Mouse (Mus musculus) mesoderm, embryonic 11.5 days (tissue): ENCODE measurements at regions not wholly inside any gene's neighbourhood (a gene's known extent, or its start where the extent isn't known, plus 50 kb on each side); places are given as distances from the start of the nearest gene placed in this dataset.
A peak's percentile ranks its signal among the peaks of the same experiment; 100 is the strongest.

ENCODE experiments used
- DNase-seq: peaks from one replicate; pipeline ENCODE4 v3.0.0-alpha.2; 2012; ENCODE audit warnings: low read depth, low spot score

DNA sequence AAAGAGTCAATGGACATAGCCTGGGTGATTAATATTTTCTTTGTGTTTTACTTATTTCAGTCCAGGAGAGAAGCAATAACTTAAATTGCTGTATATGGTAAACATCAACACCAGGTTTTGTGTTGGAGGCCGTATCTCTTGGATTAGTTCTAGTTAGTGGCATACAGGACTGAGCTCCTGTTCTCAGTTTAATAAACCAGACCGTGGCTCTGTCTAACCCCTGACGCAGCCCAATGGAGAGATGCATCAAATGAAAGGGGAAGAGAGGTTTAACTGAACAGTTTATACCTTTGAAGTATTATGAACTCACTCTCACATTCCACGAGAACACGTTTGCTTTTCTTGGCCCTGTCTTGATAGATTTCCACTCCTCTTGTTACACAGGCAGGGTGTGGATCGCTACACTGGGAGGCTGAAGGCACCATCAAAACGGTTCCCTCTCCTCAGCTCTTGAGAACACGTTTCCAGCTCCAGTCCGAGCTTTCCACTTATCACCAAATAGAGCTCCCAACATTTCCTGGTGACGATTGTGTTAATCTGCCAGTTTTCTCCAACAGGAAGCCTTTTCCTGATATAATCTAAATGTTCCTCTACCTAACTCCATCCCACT lies 54.0 kb upstream of the Cerkl start:
- no peak for DNase-seq

DNA sequence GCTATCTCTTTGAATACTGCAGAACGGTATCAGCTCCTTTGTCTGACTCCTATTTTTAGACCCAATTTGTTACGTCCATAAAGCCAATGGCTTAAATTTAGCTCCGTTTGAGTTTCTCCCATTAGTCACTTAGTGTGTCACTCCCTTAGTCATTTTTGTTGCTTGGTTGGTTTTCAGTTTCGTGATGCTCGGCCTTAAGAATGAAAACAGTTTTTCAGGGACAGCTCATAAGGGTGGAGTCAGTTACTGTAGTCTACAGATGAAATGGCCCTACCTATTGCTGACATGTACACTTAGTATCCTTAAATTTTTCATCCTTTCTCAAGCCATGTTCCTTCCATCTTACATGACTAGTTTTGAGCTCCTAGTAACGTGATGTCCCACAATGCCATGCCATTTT lies 54.5 kb upstream of the Cerkl start:
- no peak for DNase-seq

DNA sequence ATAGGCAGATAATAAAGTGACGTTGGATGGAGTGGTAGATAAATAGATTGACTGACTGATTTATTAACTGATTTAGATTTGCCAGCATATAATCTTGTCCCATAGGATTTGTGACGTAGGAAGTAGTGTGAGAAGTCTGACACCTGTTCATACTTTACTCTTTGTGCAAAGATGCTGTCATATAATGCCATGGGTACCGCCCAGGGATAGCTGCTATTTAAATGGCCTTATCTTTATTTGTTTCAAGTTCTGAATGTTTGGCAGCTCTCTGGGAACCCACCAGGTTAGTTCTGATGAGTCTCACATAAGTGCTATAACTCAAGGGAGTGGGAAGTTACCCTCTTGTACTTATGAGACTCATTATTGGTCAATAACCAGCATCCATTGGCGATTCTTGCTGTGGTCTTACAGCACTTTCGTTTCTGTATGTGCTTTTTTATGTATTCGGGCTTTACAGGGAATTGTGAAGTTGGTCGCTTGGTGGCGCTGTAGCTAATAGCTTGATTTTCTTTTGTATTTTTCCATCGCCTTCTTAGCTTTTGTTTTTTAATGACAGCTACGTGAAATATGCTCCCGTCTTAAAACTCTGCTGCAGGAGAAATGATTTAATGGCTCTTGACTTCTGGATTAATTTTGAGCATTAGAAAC lies 55.2 kb upstream of the Cerkl start:
- peak; percentile 73 for DNase-seq

DNA sequence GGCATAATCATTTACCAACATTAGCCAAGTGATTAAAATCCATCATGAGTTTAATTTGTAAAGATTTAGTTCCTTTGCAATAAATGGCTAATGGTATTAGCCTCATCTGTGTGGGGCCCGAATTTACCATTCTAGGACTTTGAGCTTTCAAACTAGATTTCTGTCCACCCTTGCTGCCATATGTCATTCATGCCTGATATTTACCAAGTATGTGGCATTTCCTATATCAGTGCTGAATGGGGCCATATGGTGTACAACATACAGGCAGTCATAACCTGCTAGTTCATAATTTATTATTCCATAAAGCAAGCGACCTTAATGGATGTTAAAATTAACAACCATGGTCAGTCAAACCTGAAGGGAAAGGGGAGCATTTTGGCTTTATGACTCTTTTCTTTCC lies 55.8 kb upstream of the Cerkl start:
- no peak for DNase-seq

DNA sequence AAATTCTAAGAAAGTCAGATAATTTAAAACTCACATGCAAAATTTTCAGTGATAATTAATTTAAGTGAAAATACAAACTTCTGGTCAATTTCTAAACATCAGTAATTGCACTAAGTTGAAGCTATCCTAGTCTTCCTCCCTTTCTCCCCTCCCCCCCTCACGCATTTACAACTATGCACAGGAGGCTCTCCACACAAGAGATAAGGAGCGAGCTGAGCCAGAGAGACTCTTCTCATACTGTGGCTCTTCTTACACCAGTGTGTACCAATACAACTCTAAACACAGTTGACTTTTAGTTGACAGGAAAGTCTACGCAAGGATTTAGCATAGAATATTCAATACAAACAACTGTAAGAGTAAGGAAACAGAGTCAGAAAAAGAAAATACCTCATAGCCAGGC lies 57.1 kb upstream of the Cerkl start:
- DNase-seq = no peak

DNA sequence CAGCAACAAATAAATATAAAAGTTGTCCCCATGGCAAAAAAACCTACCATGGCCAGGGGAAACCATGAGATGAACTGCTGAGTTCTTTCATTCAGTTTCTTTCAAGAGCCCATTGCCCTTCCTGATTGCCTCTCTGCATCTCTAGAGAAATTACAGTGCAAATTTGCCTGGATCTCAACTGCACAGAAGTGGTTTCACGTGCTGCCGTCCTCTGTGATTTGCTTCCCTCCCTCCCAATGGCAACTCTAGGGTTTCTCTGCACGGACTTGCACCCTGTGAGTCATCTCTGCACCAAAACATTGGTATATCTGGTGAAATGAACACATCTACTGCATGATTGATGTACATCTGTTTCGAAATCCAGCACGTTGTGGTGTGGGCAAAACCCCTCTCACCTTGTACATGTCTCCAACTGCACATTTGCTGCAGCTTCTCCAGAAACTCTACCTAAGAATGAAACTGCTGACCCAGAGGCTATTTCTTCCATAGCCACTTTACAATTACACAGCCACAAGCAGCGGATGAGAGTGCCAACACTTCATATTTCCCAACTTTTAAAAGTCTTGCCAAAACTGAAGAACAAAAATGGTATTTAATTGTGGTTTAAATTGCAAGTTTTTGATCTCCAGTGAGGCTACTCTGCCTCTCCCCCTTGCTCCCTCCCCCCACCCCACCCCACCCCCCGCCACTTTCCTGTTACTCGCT lies 61.6 kb upstream of the Cerkl start:
- DNase-seq = no peak

DNA sequence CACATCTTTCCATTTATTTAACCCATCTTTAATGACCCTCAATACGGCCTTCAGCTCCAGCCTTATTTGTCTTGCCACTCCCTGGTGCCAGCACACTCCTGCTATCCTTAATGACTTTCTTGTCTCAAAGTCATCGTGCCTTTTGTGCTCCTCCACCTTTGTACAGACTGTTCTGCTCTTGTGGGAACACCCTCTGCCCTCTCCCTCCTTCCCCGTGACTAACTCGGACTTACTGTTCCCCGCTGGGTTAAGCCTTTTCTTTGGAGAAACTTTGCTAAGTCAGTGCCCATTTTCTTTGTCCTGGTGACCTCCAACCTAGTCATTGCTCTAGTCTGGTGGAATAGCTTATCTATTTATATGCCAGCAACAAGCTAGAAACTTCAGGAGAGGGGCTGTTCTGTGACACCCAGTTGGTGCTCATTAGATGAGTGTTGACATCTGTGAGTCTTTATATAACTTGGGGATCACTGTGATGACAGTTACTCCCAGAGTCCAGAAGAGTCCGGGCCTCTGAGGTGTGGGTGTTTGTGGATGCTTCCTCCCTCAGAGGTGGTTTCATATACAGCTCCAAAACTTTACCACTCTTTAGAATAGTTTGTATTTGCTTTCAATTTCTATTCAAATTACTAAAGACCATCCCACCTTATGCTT lies 63.3 kb upstream of the Cerkl start:
- DNase-seq = no peak

DNA sequence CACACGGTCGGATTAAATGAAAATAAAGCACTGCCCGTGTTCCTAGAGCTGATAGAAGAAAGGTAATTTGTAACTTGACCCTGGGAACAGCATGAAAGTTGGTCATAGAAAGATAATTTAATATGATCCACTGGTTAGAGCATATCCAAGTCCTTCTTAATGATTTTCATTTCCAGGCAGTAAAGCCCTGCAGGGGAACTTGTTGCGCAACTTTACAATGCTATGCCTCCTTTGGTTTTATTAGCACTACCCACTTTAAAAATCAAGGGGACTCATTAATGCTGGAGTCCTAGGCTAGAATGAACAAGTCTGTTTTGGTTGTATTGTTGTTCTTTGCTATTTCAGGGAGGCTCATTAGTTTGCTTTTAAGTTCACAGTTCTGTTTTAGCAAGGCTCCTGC lies 66.9 kb upstream of the Cerkl start:
- DNase-seq = no peak

DNA sequence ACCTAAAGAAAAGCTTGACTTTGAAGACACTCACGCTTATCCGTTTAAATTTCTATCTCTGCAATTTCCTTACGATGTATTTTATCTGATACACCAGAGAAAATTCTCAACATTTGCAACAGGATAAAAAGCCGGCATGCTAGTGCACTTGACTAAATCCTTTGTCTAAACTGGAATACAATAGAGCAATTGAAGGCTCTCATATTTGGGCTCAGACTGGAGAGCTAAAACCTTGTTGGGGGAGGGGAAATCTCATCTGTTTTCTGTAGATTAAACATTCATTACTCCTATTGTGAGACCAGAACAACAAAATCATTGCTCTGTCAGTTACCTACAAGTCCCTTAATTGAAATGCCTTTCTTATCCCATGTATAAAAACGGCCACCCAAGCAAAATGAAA lies 70.9 kb upstream of the Cerkl start:
- no peak for DNase-seq

DNA sequence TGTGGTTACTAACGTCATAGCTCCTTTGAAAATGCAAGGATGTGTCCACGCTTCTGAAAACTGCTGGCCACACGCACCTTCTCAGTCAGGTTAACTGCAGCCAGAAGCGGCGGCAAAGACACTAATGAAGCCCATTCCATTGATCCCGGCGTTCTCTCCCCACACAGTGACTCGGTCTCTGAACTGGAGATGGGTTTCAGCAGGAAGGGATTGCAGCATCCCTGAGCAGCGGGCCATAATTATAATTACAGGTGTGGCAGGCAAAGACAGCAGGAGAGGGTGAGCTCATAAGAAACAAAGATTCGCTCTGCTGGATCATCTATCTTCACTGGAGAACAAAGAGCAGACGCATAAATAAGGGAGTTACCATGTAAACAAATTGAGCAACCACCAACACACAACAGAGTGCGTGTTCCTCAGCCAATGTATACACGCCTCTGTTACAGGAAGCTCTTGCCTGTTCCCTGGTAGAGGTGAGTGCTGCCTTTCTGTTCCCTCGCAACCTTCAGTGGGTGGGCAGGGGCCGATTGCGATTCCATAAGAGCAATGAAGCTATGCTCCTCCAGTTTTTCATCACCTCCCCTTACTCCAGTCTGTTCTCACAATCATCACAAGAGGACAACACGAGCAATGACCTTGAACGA lies 71.9 kb upstream of the Cerkl start:
- DNase-seq = no peak

DNA sequence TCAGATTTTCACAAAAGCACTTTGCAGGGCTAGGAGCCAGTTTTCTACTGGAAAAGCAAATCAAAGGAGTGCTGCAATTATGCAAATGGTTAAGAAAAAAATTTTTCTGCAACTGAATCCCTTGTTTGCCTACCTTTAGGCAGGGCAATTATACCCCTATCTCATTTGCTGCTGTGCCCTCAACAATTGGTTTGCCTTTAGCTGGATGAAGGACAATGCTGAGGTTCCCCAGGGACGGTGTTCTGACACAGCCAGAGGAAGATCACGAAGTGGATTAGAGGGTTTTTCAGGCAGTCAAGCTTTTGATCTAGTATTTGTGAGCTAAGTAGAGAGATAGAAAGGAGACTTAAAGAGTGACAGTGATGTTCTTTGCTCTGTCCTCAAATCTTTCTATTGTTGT lies 72.6 kb upstream of the Cerkl start:
- DNase-seq = no peak

DNA sequence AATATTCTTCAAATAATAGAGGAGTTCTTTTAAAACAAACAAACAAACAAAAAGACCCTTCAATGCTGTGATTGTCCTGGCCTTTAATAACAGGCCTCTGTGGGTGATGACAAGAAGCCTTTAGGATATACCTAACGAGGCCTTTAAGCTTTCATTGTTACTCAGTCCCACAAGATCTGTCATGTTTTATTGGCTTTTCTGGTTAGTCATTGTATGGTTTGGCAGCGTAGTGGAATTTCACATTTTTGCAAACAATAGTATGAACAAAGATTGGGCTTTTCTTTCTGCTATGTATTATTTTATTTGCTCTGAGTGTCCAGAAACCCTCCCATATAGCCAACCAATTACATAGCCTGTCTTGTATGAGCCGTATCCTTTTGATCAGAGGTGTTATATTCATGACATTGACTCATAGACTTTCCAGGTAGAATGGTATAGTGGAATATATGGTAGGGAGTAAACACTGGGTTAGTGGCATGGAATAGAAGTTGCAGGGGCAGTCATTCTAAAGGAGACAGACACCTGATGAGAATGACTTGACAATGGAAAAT lies 76.1 kb upstream of the Cerkl start:
- no peak for DNase-seq

DNA sequence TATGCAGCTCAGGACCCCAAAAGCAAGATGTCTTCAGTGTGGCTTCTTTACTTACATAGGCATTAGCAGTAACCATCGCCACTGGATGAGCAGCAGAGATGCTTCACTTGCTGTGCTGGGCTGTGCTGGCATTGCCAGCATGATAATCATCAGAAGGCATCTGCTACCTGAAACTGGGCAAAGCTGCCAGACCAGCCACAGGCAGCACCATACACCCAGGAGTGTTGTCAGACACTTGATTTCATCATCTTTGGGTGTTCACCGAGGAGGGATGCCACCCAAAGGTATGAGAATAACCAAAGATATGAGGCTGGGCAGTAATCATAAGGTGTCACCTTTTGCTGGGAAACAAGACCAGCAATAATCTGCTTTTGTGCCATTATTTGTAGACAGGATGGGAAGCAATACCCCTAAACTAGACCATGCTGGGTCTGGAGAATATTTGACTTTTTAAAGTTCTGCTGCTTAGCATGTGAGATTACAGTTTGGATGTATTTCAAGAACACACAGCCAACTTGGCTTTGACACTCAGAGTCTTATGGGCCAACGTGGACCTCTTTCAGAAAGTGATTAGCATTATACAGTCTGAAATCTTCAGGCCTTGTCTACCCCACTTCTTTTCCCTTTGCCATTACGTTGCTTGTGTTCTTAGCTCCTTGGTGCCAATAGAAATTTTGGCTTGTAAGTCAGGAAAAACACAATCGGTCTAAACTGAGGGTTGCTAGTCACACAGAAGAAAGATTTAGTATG lies 80.7 kb upstream of the Cerkl start:
- DNase-seq = no peak

DNA sequence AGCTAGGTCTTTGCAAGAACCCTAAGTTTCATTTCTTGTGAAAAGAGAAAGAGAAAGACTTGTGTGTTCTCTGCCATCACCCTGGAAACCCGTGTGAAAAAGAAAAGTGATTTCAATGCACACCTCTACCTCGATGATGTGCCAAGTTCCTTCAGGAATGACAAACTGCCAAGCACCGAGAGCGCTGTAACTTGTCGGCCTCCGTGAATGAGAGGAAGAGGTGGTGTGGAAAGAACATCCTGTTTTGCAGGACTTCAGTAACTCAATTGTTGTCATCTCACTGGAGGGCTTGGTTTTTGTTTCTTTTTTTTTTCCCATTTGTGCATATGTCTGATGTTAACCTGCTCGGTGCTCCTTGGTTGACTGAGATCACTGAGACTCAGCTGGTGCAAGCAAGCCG lies 83.8 kb upstream of the Cerkl start:
- DNase-seq = no peak

DNA sequence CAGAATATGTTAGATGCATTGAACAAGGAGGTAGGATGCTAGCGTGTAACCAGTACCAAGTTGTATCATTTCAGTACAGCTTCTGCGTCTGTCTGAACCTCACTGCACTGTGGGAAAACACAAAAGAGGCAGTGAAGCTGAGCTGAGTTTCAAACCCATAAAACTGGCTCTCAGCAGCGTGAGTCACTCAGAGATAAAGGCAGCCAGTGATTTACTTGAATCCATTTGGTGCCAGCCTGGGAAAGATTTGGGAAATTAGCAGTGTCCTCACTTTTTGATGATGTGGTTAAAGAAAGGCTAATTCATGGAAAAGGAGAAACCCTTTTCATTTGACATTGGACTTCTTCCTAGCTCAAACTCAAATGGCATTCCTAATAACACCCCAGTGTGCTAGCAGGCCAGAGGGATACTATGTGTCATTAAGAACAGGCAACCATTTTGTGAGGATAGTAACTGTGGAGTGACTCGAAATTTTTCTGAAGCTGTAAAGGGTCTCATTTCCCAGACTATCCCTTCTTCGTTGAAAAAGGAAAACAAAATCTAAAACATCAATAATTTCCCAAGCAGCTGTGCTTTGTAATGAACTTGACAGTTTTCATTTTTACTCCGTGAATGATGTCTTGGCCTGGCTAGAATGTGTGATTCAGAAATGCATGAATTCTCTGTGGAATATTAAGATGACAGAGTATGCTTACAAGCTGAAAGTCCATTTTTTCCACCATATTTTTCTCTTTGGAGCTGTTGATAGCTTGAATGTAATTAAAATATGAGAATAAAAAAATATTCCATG lies 85.8 kb upstream of the Cerkl start:
- DNase-seq = no peak

DNA sequence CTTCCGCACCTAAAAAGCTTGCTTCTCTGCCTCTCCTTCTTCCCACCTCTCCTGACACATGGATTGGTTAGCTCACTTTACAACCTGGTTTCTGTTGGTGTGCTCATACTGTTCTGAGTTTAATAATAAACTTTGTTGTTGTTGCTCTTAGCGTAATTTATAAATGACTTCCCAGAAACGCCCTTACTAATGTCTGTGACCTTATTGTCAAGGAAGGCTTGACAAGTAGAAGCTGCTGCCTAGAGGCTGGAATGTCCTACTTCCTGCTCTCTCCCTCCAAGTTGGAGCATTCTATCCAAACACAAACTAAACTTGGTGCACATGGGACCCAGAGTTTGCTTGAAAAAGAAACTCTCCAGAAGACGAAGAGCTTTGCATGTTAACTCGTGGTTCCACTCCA lies 86.9 kb upstream of the Cerkl start:
- no peak for DNase-seq

DNA sequence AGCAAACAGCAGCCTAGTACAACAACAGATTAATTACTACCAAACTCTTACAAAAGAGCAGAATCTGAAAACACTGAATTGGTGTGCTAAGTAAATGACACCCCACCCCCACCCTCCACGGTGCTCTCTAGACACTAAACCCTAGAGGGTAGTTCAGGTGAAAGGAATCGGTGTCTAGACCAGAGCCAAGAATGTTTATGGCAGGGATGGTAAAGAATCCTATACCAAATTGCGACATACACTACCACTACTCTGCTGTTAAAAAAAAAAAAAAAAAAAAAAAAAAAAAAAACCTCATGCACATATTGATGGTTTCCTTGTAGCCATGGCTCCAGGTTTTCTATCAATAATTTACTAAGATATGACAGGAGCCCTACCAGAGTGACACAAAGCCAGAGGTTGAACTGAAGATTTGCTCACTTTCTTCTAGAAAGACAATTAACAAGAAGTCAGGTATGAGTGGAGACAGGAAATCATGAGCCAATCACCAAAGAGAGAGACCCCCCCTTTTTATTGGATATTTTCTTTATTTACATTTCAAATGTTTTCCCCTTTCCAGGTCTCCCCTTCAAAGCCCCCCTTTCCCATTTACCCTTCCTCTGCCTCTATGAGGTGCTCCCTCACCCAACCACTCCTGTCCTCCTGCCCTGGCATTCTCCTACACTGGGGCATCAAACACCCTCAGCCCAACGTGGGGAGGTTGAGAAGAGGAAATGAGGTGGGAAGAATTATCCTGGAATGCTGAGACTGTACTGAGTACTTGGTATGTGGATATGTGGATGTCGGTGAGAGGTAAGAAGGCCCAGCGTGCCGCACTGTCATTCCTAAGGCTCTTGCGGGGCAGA lies 87.6 kb upstream of the Cerkl start:
- no peak for DNase-seq

DNA sequence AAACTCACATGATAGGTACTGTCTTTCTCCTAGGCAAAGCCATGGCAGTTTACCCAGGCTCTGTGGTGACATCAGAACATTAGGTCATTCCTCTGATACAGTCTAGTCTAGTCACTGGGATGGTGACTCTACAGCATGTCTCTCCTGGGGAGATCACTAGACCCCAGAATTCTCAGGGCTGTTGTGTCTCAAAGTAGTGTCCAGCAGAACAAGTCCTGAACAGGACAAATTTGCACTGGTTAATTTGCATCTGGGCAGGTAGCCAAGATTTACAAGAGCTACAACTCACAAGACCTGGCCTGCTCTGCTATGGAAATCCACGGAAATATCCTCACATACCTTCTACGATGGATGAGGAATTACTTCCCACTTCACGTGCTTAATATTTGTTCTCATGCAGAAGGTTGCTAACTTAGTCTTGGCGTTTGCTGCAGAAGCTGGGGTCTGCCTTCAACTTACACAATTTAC lies 88.2 kb upstream of the Cerkl start:
- DNase-seq = no peak

DNA sequence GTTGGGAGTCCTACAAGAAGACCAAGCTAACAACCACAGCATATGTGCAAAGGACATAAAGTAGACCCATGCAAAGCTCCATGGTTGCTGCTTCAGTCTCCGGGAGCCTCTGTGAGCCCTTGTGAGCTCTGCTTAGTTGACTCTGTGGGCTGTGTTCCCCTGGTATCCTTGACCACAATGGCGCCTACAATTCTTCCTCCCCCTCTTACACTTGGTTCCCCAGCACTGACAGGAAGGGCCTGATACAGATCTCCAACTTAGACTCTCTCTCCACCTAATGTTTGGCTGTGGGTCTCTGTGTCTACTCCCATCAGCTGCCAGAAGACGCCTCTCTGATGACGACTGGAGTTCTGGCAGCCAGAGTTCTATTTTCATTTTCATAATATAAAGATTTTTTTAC lies 88.9 kb upstream of the Itprid2 start:
- no peak for DNase-seq
